Mouse (Mus musculus): ENCODE measurements at regions not wholly inside any gene's neighbourhood (a gene's known extent, or its start where the extent isn't known, plus 50 kb on each side); places are given as distances from the start of the nearest gene placed in this dataset.

DNA sequence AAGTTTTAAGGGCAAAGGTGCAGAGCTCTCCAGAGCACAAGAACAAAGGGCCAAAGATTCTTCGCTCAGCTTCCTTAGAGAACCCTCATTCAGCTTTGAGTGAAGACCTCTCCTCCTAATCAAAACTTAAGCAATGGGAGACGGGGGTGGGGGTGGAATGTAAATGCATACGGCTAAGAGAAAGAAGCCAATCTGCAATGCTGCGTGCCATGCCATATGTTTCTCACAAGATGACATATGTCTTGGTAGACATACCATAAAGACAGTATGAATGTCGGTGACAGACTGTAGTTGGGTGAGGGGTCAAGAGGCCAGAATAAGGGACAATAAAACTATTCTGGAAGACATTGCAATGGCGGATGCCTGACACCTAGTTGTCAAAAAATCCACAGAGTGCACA is 267.9 kb downstream of the Plpp3 start:
- H3K4me2 ChIP-seq = no peak overlapping the region
- no peaks in the 10 kb centered on the region for H3K9me3 ChIP-seq
- H3K9ac ChIP-seq (replicated peaks) = no peak overlapping the region
- no peaks in the 10 kb centered on the region for H3K27me3 ChIP-seq
- H3K4me3 ChIP-seq (replicated peaks) = no peak overlapping the region
- peaks cover 11% of the 10 kb centered on the region for H3K4me1 ChIP-seq (replicated peaks)
- ATAC-seq (ENCODE audit: insufficient number of reproducible peaks, insufficient read depth, low FRiP score, low TSS enrichment, low read depth) = no peak
- H3K27ac ChIP-seq = no peak overlapping the region
- no peaks in the 10 kb centered on the region for H3K36me3 ChIP-seq
- 75% methylated on average over 6 of the region's 6 CpGs for WGBS

DNA sequence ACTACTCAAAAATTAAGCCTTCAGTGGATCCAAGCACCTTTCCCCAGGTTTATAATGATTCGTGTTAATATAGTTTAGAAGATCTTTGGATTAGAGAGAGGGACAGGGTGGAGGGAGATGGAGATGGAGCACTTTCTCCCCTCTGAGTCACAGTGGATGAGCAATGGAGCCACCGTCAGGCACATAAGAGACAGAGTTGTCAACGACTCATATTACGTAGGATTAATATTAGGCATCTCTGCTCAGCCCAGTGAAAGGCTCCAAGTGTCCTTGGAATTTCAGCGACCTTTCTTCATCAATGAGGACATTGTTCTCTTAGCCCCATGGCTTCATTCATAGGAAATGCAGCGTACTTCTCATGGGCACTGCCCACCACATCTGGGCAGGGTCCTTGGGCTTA is 270.4 kb downstream of the Plpp3 start:
- Histone ChIP-seq H3K9me3 (no peaks in the 10 kb centered on the region), H3K9ac (replicated peaks) (no peak overlapping the region)
- WGBS = 77% methylated on average over 6 of the region's 6 CpGs

GRCm38 (mm10) chr4:105429381-105430100 is 272.4 kb downstream of the Plpp3 start:
- 78% methylated on average over 6 of the region's 6 CpGs for WGBS

More for the DNA sequence above, 270.4 kb downstream of the Plpp3 start:
- H3K36me3 ChIP-seq = no peaks in the 10 kb centered on the region
- H3K4me2 ChIP-seq = no peak overlapping the region
- no peak for ATAC-seq (ENCODE audit: insufficient number of reproducible peaks, insufficient read depth, low FRiP score, low TSS enrichment, low read depth)
- H3K27ac ChIP-seq = no peak overlapping the region
- no peak overlapping the region for H3K4me3 ChIP-seq (replicated peaks)
- H3K4me1 ChIP-seq (replicated peaks) = peaks cover 11% of the 10 kb centered on the region
- H3K27me3 ChIP-seq = no peaks in the 10 kb centered on the region

GRCm38 (mm10) chr4:105432461-105432860 is 275.3 kb downstream of the Plpp3 start:
- no peak for ATAC-seq (ENCODE audit: insufficient number of reproducible peaks, insufficient read depth, low FRiP score, low TSS enrichment, low read depth)
- Histone ChIP-seq H3K4me1 (replicated peaks) (peaks cover 10% of the 10 kb centered on the region), H3K4me2 (no peak overlapping the region), H3K9ac (replicated peaks) (no peak overlapping the region), H3K9me3 (no peaks in the 10 kb centered on the region), H3K4me3 (replicated peaks) (no peak overlapping the region), H3K36me3 (no peaks in the 10 kb centered on the region), H3K27ac (no peak overlapping the region), H3K27me3 (no peaks in the 10 kb centered on the region)
- 89% methylated on average over 4 of the region's 4 CpGs for WGBS

More at GRCm38 (mm10) chr4:105429381-105430100, 272.4 kb downstream of the Plpp3 start:
- Histone ChIP-seq H3K4me1 (replicated peaks) (peaks cover 11% of the 10 kb centered on the region), H3K36me3 (no peaks in the 10 kb centered on the region), H3K27ac (no peak overlapping the region), H3K9ac (replicated peaks) (no peak overlapping the region), H3K4me2 (no peak overlapping the region), H3K27me3 (no peaks in the 10 kb centered on the region), H3K9me3 (no peaks in the 10 kb centered on the region), H3K4me3 (replicated peaks) (no peak overlapping the region)
- no peak for ATAC-seq (ENCODE audit: insufficient number of reproducible peaks, insufficient read depth, low FRiP score, low TSS enrichment, low read depth)

GRCm38 (mm10) chr4:105437141-105437540 is 280.0 kb downstream of the Plpp3 start:
- no peak overlapping the region for H3K27ac ChIP-seq
- H3K36me3 ChIP-seq = no peaks in the 10 kb centered on the region
- H3K9ac ChIP-seq (replicated peaks) = no peak overlapping the region
- WGBS = 84% methylated on average over 5 of the region's 5 CpGs
- H3K4me1 ChIP-seq (replicated peaks) = no peaks in the 10 kb centered on the region
- H3K4me3 ChIP-seq (replicated peaks) = no peak overlapping the region
- ATAC-seq (ENCODE audit: insufficient number of reproducible peaks, insufficient read depth, low FRiP score, low TSS enrichment, low read depth) = no peak
- no peaks in the 10 kb centered on the region for H3K27me3 ChIP-seq
- H3K9me3 ChIP-seq = no peaks in the 10 kb centered on the region; the same call in 1 of the 2 replicates
- H3K4me2 ChIP-seq = no peak overlapping the region

DNA sequence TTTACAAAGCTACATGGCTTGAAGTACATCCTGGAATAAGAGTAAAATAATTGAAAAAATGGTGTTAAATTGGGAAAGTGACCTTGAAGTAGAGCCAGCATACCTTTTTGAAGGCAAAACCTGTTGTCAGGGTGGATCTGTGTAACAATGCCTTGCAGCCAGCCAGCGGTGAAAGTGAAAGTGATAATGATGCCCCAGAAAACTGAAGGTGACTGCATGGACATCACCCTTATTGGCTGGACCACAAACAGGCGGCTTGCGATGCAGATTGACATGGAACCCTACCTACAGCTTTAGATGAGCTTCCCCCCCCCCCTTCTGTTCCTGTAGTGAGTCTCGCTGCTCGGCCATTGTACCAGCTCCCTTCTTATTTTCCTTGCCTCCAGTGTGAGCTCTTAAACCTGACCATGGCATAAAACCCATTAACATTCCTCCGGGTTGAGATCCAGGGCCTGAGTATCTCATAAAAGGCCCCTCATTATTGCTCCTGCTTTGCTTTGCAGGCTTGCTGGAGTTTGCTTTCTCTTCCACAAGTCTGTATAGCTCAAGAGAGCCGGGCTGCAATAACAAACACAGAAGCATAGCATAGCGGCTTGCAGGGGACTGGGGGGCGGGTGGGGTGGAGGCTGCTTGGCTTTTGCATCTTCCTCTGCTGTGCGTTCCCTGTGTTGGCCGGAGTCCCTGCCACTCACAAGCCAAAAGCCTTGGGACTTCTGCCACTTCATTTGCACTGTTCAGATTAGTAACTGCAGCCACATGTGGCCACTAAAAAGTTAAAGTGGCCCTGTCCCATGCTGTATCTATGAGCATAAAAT is 292.1 kb downstream of the Plpp3 start:
- H3K36me3 ChIP-seq = no peaks in the 10 kb centered on the region
- H3K4me2 ChIP-seq = peak overlapping the region; percentile 39
- 25% methylated on average over 11 of the region's 11 CpGs for WGBS
- no peak overlapping the region for H3K9ac ChIP-seq (replicated peaks)
- H3K9me3 ChIP-seq = peaks cover 2% of the 10 kb centered on the region; the same call in 1 of the 2 replicates
- no peaks in the 10 kb centered on the region for H3K27me3 ChIP-seq
- H3K27ac ChIP-seq = peak overlapping the region; percentile 81
- H3K4me1 ChIP-seq (replicated peaks) = peaks cover 31% of the 10 kb centered on the region
- peak; percentile 52; the same call in 1 of the 2 replicates for ATAC-seq (ENCODE audit: insufficient number of reproducible peaks, insufficient read depth, low FRiP score, low TSS enrichment, low read depth)
- 0 out of 2 replicates have a peak overlapping the region, but pooled peaks have one; percentile 3 for H3K4me3 ChIP-seq (replicated peaks)

GRCm38 (mm10) chr4:105450881-105451280 is 293.7 kb downstream of the Plpp3 start:
- no peak overlapping the region for H3K27ac ChIP-seq
- no peak for ATAC-seq (ENCODE audit: insufficient number of reproducible peaks, insufficient read depth, low FRiP score, low TSS enrichment, low read depth)
- H3K4me3 ChIP-seq (replicated peaks) = no peak overlapping the region
- no peaks in the 10 kb centered on the region for H3K27me3 ChIP-seq
- H3K9me3 ChIP-seq = no peaks in the 10 kb centered on the region
- WGBS = 88% methylated on average over 4 of the region's 4 CpGs
- no peak overlapping the region for H3K9ac ChIP-seq (replicated peaks)
- peaks cover 31% of the 10 kb centered on the region for H3K4me1 ChIP-seq (replicated peaks)
- no peak overlapping the region for H3K4me2 ChIP-seq
- H3K36me3 ChIP-seq = no peaks in the 10 kb centered on the region

DNA sequence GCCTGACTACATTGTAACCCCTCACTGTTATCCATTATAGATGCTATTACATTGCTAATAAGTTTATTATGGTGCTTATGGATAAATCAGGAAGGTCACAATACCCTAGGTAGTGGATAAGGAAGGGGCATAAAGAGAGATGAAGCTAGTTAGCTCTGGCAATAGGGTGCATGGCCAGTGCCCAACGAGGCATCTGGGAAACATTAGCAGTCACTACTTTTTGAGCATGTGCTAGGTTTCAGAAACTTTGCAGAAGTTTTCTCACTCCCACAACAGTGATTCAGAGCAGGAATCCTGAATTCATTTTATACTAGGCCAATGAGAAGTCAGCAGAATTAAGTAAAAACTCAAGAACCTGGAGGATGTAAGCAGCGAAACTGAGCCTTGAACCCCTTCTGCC is 294.7 kb downstream of the Plpp3 start:
- Histone ChIP-seq H3K4me2 (no peak overlapping the region), H3K9me3 (no peaks in the 10 kb centered on the region), H3K9ac (replicated peaks) (no peak overlapping the region), H3K4me1 (replicated peaks) (peaks cover 31% of the 10 kb centered on the region), H3K4me3 (replicated peaks) (no peak overlapping the region), H3K27me3 (no peaks in the 10 kb centered on the region), H3K36me3 (no peaks in the 10 kb centered on the region), H3K27ac (0 out of 2 replicates have a peak overlapping the region, but pooled peaks have one; percentile 12)
- no peak for ATAC-seq (ENCODE audit: insufficient number of reproducible peaks, insufficient read depth, low FRiP score, low TSS enrichment, low read depth)
- WGBS = 59% methylated on average over 2 of the region's 2 CpGs

GRCm38 (mm10) chr4:105456955-105457621 is 299.9 kb downstream of the Plpp3 start:
- Histone ChIP-seq H3K4me1 (replicated peaks) (peaks cover 9% of the 10 kb centered on the region; the same call in 1 of the 2 replicates), H3K4me3 (replicated peaks) (no peak overlapping the region), H3K27me3 (no peaks in the 10 kb centered on the region), H3K4me2 (no peak overlapping the region), H3K9me3 (no peaks in the 10 kb centered on the region), H3K27ac (no peak overlapping the region), H3K9ac (replicated peaks) (no peak overlapping the region), H3K36me3 (no peaks in the 10 kb centered on the region)
- 79% methylated on average over 11 of the region's 11 CpGs for WGBS
- no peak for ATAC-seq (ENCODE audit: insufficient number of reproducible peaks, insufficient read depth, low FRiP score, low TSS enrichment, low read depth)

- WGBS = 87% methylated on average over 3 of the region's 3 CpGs
- 0 out of 2 replicates have a peak, but pooled peaks cover 5% of the 10 kb centered on the region for H3K4me1 ChIP-seq (replicated peaks)
- H3K27ac ChIP-seq = no peak overlapping the region
- no peak overlapping the region for H3K4me2 ChIP-seq
- no peak overlapping the region for H3K9ac ChIP-seq (replicated peaks)
- no peak overlapping the region for H3K4me3 ChIP-seq (replicated peaks)
- H3K36me3 ChIP-seq = no peaks in the 10 kb centered on the region
- no peak for ATAC-seq (ENCODE audit: insufficient number of reproducible peaks, insufficient read depth, low FRiP score, low TSS enrichment, low read depth)
- no peaks in the 10 kb centered on the region for H3K27me3 ChIP-seq
- no peaks in the 10 kb centered on the region for H3K9me3 ChIP-seq
Measured at GRCm38 (mm10) chr4:105459991-105460688, 303.0 kb downstream of the Plpp3 start.

DNA sequence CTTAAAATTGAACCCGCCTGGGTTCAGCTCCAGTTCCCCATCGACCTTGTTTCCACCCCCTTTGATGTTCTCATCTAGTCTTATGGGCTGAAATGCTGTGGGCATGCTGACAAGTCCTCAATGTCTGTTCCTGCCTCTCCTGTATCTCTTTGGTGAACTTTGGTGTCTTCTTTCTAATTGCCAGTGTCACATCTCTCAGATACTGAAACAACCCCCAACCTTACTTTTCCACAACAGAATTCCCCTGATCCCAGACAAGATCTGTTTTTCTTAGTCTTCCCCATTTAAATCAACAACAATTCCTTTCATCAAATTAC is 303.5 kb downstream of the Plpp3 start:
- H3K27ac ChIP-seq = no peak overlapping the region
- 0 out of 2 replicates have a peak, but pooled peaks cover 5% of the 10 kb centered on the region for H3K4me1 ChIP-seq (replicated peaks)
- ATAC-seq (ENCODE audit: insufficient number of reproducible peaks, insufficient read depth, low FRiP score, low TSS enrichment, low read depth) = no peak
- H3K9ac ChIP-seq (replicated peaks) = no peak overlapping the region
- no peak overlapping the region for H3K4me2 ChIP-seq
- no peaks in the 10 kb centered on the region for H3K27me3 ChIP-seq
- H3K4me3 ChIP-seq (replicated peaks) = no peak overlapping the region
- H3K36me3 ChIP-seq = no peaks in the 10 kb centered on the region
- no peaks in the 10 kb centered on the region for H3K9me3 ChIP-seq
- 57% methylated on average over 2 of the region's 2 CpGs for WGBS
